ENCODE assay signal across 10 mouse cellular contexts in the genomic region with DNA sequence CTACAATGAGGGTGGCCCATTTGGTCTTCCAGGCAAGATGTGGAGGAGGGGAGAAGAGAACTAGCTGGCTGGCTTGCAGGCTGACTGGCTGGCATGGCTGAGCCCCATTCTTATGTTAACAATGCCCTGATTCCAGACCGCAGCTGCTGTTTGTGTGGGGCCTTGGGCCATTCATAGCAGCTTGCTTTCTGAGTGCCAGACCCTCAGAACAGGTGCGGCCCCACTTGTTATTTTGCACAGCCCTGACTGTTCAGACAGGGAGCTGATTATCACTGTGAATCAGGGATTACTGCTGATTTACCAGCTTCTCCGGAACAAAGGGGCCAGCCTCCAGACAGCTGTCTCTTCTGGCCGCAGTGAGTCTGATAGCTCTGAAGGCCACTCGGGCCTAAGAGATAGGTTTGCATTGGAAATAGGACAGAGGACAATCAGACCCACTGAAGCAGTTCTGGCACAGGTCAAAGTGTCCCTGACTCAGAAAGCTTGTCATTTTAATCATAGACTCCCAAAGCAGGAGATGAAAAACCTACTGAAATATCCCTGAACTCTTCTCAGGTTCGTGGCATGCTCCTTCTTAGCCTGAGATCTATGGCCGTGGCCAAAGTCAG. TPM values are rescaled to one million over a fixed set of nuclear protein-coding genes. Genes with fewer than 3 reads are reported as not detected.
DNase-seq lines count a peak whose midpoint lies in the region; ATAC-seq lines count a peak whose summit lies in the region.
"Had no signal": no experiment of that assay in that cellular context is flagged by ENCODE, and none has a peak within 500 bp of the region (broad histone marks: within the 10 kb centered on the region; RNA-seq: fewer than 3 reads in every experiment).

No protein-coding gene starts in this region.

- no peak overlapping the region for H3K9ac ChIP-seq in hindbrain, embryonic 14.5 days
- H3K9ac ChIP-seq in neural tube, embryonic 12.5 days = no peak overlapping the region

- whole genome bisulfite sequencing in hindbrain, embryonic 14.5 days = 34% methylated on average over 7 of the region's 7 CpGs
- 38% methylated on average over 7 of the region's 7 CpGs for WGBS in neural tube, embryonic 12.5 days

- no peak overlapping the region for H3K4me3 ChIP-seq in hindbrain, embryonic 14.5 days (replicated peaks; ENCODE audit: low read length)
- no peak overlapping the region for H3K4me3 ChIP-seq in neural tube, embryonic 12.5 days

- peak overlapping the region; percentile 51; the same call in 1 of the 2 replicates for H3K27ac ChIP-seq in hindbrain, embryonic 14.5 days
- 0 out of 2 replicates have a peak overlapping the region, but pooled peaks have one; percentile 42 for H3K27ac ChIP-seq in neural tube, embryonic 12.5 days

- H3K4me2 ChIP-seq in hindbrain, embryonic 14.5 days (replicated peaks) = no peak overlapping the region
- H3K4me2 ChIP-seq in neural tube, embryonic 12.5 days (replicated peaks) = no peak overlapping the region

- no peaks in the 10 kb centered on the region for H3K9me3 ChIP-seq in hindbrain, embryonic 14.5 days (ENCODE audit: control insufficient read depth, low read length)
- no peaks in the 10 kb centered on the region for H3K9me3 ChIP-seq in neural tube, embryonic 12.5 days

- ATAC-seq in hindbrain, embryonic 14.5 days (ENCODE audit: low FRiP score) = peak; percentile 90; the same call in 1 of the 2 replicates
- ATAC-seq in neural tube, embryonic 12.5 days (ENCODE audit: low FRiP score, low read depth) = peak; percentile 98

- 0 out of 2 replicates have a peak, but pooled peaks cover 3% of the 10 kb centered on the region for H3K4me1 ChIP-seq in hindbrain, embryonic 14.5 days (replicated peaks; ENCODE audit: control insufficient read depth, insufficient read depth, low read length)
- H3K4me1 ChIP-seq in neural tube, embryonic 12.5 days = peaks cover 4% of the 10 kb centered on the region; the same call in 1 of the 2 replicates

- H3K36me3 ChIP-seq in hindbrain, embryonic 14.5 days (replicated peaks; ENCODE audit: control insufficient read depth, insufficient read depth) = no peaks in the 10 kb centered on the region
- no peaks in the 10 kb centered on the region for H3K36me3 ChIP-seq in neural tube, embryonic 12.5 days

- intact Hi-C loops in gastrocnemius, postnatal 14 days (cut with DNase I; ENCODE audit: low total_unique reads) = no loop called here

- H3K27me3 ChIP-seq in hindbrain, embryonic 14.5 days (ENCODE audit: control insufficient read depth, insufficient read depth, low read length) = peaks cover 4% of the 10 kb centered on the region; the same call in 1 of the 2 replicates
- no peaks in the 10 kb centered on the region for H3K27me3 ChIP-seq in neural tube, embryonic 12.5 days (replicated peaks)
- H3K27me3 ChIP-seq: CH12.LX had no signal

- DNase-seq in gastrocnemius, postnatal 14 days = peak; percentile 11
- no peak for DNase-seq in gastrocnemius, adult 18-20 months (ENCODE audit: low spot score)
- peak; percentile 41 for DNase-seq in embryo, embryonic 10 days (ENCODE audit: low spot score)
- DNase-seq in hindbrain, embryonic 14.5 days (ENCODE audit: low spot score) = peak; percentile 36
- no peak for DNase-seq in thymus, postnatal 10 days (ENCODE audit: low spot score in 2 of 2)
- DNase-seq in lung, adult 18-20 months = no peak
- DNase-seq in liver = no peak

RNA-seq across cellular contexts. Expression of gene Pak3, which starts 24.9 kb away (rescaled TPM):
- total RNA-seq in gastrocnemius, postnatal 14 days (2021) = 1 to 10 TPM; 2.3 TPM
- under 1 TPM; 0.05 to 0.31 TPM for total RNA-seq in gastrocnemius, adult 18-20 months (2021)
- polyA plus RNA-seq in hindbrain, embryonic 14.5 days (2014; fragmentation: Nextera tagmentation; extraction: Ambion mirVana) = 253 and 301 TPM in 2 replicates
- 73.4 and 78.4 TPM in 2 replicates for polyA plus RNA-seq in neural tube, embryonic 12.5 days (2016; fragmentation: Nextera tagmentation; extraction: Ambion mirVana)
- polyA plus RNA-seq: liver, adult 2 months had no signal

Comparison
In these comparisons a context has a peak if more than half of its experiments do, and no peak if none do; other contexts are left out.
1. DNase-seq: peak in gastrocnemius, postnatal 14 days (single experiment), embryo, embryonic 10 days (single experiment) and hindbrain, embryonic 14.5 days (single experiment); none in gastrocnemius, adult 18-20 months (single experiment), thymus, postnatal 10 days (0 of 2), lung, adult 18-20 months (0 of 2) and liver (single experiment).